Mouse (Mus musculus) adrenal gland, adult (tissue): ENCODE measurements around the gene Hoxa7.

Experiments used
- DNase-seq, 2 experiments: peaks; one replicate each; pipeline ENCODE4 v3.0.0; 2022 to 2023; ENCODE audit warnings: low spot score in 1 of 2; ENCODE audit not compliant: inconsistent age in 2 of 2

Gene Hoxa7

GRCm38 (mm10) chr6:52164626-52165440 lies 56.8 kb downstream of the Hoxa7 start, which contains the start of gene Hoxa2:
TSS of gene Hoxa2 (minus strand) at chr6:52164831.
- DNase-seq: peak; percentile 59 to 87
